Mouse (Mus musculus) cerebellum, adult 9-10 months (tissue): ENCODE data around the gene Frat1.
A peak's percentile ranks its signal among the peaks of the same experiment; 100 is the strongest.
"Not testable (repeated sequence)": the region's sequence is repeated elsewhere in the genome, so short reads cannot be mapped to it uniquely, and the experiment has no call there.

Experiments used
- DNase-seq: peaks from one replicate; pipeline ENCODE4 v3.0.0; 2022

Gene Frat1

DNA sequence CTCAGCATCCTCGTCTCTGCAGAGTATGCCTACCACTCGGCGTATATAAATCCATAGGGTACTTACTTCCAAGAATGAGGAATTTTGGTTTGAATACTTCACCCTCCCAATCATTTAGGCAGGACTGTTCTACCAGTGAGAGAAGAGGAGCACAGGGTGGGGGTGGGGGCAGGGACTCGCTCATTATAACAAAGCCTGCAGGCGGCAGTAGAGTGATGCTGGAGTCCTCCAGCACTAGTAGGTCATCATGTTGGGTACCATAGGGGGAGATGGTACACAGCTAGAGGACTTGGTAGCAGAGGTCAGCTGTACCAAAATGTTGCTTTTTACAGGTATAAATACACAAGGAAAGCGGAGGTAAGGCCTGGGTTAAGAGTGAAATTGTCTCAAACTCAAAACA lies 14.6 kb downstream of the Frat1 start:
- DNase-seq, result no peak

- no peak for DNase-seq
These were observed 16.8 kb downstream of the Frat1 start for GRCm38 (mm10) chr19:41846366-41847090.

- DNase-seq, result no peak
These were observed 17.4 kb downstream of the Frat1 start for GRCm38 (mm10) chr19:41847091-41847581.

GRCm38 (mm10) chr19:41847614-41847991 lies 17.8 kb downstream of the Frat1 start:
- DNase-seq, result not testable (repeated sequence)

DNA sequence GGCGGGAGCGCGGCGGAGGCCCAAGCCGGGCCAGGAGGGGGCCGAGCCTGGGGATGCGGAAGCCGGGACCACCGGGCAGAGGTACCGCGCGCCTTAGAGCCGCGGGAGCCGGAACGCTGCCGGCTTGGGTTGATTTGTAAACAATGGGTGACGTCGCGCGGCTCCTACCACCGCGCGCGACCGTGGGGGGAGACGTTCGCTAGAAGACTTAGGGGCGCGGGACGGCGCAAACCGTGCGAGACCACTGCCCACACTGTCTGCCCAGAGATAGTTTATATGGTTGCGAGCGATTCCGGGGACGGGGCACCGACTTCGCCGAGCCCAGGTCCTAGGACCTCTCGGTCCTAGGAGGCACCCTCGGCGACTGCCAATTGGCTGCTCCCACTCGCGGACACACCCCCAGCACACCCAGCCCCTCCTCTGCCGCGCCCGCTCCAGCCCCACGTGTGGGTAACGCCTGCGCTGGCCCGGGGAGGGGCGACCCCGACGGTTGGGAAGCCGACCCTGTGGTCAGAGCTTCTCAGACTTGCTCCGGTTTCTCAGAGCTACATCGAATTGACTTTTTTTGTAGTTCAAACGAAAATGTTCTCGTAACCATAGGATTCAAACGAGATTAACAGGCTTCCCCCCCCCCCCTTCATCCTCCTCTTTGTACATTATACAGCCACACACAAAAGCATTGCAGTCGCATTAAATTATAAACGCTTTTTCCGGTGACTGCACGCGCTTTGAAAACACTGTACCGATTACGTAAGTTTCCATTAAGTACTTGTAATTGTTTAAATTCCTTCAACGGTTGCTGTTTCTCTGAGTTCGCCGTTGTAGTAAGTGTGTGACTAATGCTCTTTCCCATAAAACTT lies 18.5 kb downstream of the Frat1 start, which contains the start of gene Frat2:
Gene Frat2 (minus strand): TSS at position 141 of the 860 bp plus-strand sequence.
- DNase-seq, result peak; percentile 87

- no peak for DNase-seq
These were observed 20.4 kb downstream of the Frat1 start for GRCm38 (mm10) chr19:41850021-41850718.

GRCm38 (mm10) chr19:41850719-41851543 lies 21.2 kb downstream of the Frat1 start:
- DNase-seq, result no peak

GRCm38 (mm10) chr19:41852423-41852822 lies 22.7 kb downstream of the Frat1 start:
- DNase-seq, result no peak

DNA sequence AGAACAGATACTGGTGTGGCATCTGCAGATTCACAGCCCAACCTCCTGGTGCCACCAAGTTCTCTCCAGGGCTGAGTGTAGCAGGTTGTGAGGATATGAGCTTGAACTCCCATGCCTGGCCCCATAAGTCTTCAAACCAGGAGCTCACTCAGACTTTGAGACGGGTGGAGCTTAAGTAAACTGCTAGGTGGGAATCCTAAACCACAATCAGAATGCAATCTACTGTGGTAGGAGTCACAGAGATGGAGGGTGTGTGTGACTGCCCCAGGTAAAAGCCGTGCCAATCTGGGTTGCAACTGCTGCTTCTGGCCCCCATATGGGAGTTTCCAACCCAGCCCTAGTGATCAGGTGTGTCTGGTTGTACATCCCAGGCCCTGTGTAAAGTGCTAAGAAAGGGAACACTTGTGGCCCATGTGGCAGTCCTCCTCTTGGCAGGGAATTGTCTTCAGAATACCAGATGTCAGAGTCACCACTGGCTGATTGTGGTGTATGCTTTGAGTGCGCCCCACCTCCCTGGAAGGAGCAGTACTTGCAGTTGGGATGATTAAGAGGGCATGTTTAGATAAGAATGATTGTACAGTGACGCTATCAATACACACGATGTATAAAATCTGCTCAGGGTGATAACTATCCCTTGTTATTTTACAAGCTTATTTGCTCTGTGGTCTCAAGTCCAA lies 27.5 kb downstream of the Frat1 start:
- DNase-seq, result no peak

GRCm38 (mm10) chr19:41857816-41858310 lies 28.1 kb downstream of the Frat1 start:
- no peak for DNase-seq

DNA sequence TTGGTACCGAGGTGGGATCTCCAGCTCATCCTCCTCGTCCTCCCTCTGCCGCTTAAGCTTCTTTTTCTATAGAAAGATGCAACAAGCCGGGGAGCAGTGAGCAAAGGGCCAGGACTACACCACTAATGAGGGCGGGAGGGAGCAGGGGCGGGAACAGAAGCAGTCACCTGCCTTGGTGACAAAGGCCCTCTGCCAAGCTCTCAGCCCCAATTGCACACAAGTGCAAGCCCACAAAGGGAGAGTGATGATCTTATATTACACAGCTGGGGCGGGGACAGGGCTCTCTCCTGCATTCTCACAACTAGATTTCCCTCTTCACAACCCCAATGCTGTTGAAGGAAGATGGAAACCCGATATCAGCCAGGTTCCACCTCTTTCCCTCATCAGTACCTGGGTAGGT lies 36.9 kb downstream of the Frat1 start:
- DNase-seq, result no peak

- no peak for DNase-seq
These were observed 39.5 kb downstream of the Frat1 start for GRCm38 (mm10) chr19:41869296-41869695.

DNA sequence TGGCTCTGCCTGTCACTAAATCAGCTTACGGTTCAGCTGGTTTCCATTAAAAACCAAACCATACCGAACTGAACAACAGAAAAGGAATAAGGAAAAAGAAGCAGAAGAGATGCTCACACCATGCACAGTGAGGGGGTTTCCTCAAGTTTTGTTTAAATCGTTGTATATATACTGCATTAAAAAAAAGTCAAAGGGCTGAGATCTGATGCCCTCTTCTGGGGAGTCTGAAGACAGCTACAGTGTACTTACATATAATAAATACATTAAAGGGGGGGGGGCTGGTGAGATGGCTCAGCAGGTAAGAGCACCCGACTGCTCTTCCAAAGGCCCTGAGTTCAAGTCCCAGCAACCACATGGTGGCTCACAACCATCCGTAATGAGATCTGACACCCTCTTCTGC lies 40.2 kb downstream of the Frat1 start:
- peak; percentile 23 for DNase-seq

DNA sequence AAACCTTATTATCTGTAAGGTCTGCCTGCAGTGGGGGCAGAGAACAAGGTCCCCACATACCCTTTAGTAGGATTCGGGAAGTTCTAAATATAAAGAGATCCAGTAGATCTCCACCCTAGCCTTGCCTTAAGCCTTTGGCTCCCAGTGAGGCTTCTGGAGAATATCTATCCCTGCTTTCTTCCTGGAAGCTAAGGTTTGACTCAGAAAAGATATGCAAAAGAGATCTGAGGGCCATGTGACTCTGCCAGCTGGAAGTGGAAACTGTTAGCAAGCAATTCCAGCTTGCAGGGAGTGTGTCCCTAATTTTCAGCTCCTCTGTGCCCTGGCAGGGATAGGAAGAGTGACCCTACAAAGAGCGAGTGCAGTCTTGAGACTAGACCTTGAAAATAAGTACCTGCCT lies 42.5 kb downstream of the Frat1 start:
- DNase-seq, result no peak

DNA sequence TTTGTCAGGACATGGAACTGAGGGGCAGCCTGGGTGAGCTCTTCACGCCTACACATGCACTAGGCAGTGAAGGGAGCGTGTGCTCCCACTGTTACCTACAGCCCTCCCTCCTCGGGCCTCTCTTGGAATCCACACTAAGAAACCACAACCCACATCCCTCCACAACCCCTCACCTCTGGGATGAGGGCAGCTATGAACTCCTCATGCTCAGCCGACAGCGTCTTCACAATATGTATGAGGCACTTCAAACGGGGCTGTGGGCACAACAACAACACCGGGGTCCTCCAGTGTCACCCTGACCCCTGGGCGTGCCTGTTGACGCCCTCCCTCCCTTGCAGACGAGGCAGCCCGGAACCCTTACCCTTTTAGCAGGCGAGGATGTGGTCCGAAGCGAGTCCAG lies 44.6 kb downstream of the Frat1 start:
- no peak for DNase-seq

- DNase-seq, result no peak
These were observed 52.1 kb downstream of the Frat1 start for GRCm38 (mm10) chr19:41881842-41882241.
